Mouse (Mus musculus): ENCODE measurements around the gene Afap1l2.

DNA sequence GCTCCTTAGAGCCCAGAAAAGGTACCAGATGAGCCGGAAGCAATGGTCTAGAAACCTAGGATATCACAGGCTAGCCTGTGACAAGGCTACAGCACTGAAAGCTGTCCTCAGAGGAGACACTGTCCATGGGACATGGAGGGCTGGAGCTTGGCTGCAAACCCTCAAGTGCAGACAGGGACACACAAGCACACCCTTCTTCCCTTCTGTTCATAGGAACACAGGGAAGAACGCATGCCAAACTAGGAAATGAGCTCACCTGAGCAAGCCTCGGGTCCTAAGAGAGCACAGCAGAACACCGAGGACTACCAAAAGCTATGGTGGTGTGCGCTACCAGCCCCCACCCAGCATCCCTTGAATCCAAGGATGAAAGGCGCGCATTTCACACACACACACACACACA, 44.0 kb upstream of the Afap1l2 start:
- TF ChIP-seq ZNF384 (IDR thresholded peaks at IDR 0.05; ENCODE audit: low read depth, low read length): no peak
- no peak for TF ChIP-seq HCFC1 (IDR thresholded peaks at IDR 0.05; ENCODE audit: borderline replicate concordance, insufficient read depth, low read length)
